ENCODE assay signal across 11 mouse cellular contexts in genomic region chr3:116892872-116893271, GRCm38 (mm10). TPM values are rescaled to one million over a fixed set of nuclear protein-coding genes. Genes with fewer than 3 reads are reported as not detected.
DNase-seq lines count a peak whose midpoint lies in the region; ATAC-seq lines count a peak whose summit lies in the region.
"Had no signal": no experiment of that assay in that cellular context is flagged by ENCODE, and none has a peak within 500 bp of the region (broad histone marks: within the 10 kb centered on the region; RNA-seq: fewer than 3 reads in every experiment).

No protein-coding gene starts in this region.

- H3K9ac ChIP-seq in midbrain, embryonic 12.5 days (replicated peaks): no peak overlapping the region
- H3K9ac ChIP-seq in midbrain, embryonic 16.5 days (ENCODE audit: low read depth, low read length): no peak overlapping the region
- no peak overlapping the region for H3K9ac ChIP-seq in intestine, embryonic 14.5 days (ENCODE audit: low read length)
- H3K9ac ChIP-seq: forebrain, embryonic 12.5 days had no signal

- no peaks in the 10 kb centered on the region for H3K9me3 ChIP-seq in midbrain, embryonic 12.5 days
- H3K9me3 ChIP-seq in midbrain, embryonic 16.5 days (replicated peaks; ENCODE audit: control insufficient read depth, low read length, poor library complexity, severe bottlenecking): no peaks in the 10 kb centered on the region
- no peaks in the 10 kb centered on the region for H3K9me3 ChIP-seq in intestine, embryonic 14.5 days (ENCODE audit: control insufficient read depth, low read length)
- H3K9me3 ChIP-seq: forebrain, embryonic 12.5 days had no signal

- 0 out of 2 replicates have a peak, but pooled peaks have one; percentile 31 for ATAC-seq in midbrain, embryonic 12.5 days (ENCODE audit: low FRiP score, low read depth)
- ATAC-seq in midbrain, embryonic 16.5 days: no peak
- ATAC-seq in intestine, embryonic 14.5 days (replicated peaks; ENCODE audit: low FRiP score, low TSS enrichment, low read depth): 0 out of 2 replicates have a peak, but pooled peaks have one; percentile 19

- H3K4me3 ChIP-seq in midbrain, embryonic 12.5 days: no peak overlapping the region
- H3K4me3 ChIP-seq in midbrain, embryonic 16.5 days (ENCODE audit: low read depth, low read length): no peak overlapping the region
- H3K4me3 ChIP-seq in intestine, embryonic 14.5 days (ENCODE audit: low read depth, low read length): no peak overlapping the region
- H3K4me3 ChIP-seq: forebrain, embryonic 12.5 days had no signal

- no peaks in the 10 kb centered on the region for H3K36me3 ChIP-seq in midbrain, embryonic 12.5 days
- H3K36me3 ChIP-seq in midbrain, embryonic 16.5 days (ENCODE audit: control insufficient read depth, insufficient read depth, low read length): no peaks in the 10 kb centered on the region
- H3K36me3 ChIP-seq in intestine, embryonic 14.5 days (ENCODE audit: control insufficient read depth, insufficient read depth, low read length): no peaks in the 10 kb centered on the region
- H3K36me3 ChIP-seq: forebrain, embryonic 12.5 days had no signal

- WGBS in midbrain, embryonic 12.5 days: 89% methylated on average over 9 of the region's 9 CpGs
- 88% methylated on average over 9 of the region's 9 CpGs for WGBS in midbrain, embryonic 16.5 days
- WGBS in intestine, embryonic 14.5 days: 74% methylated on average over 9 of the region's 9 CpGs

- H3K27me3 ChIP-seq in midbrain, embryonic 12.5 days: no peaks in the 10 kb centered on the region
- no peaks in the 10 kb centered on the region for H3K27me3 ChIP-seq in midbrain, embryonic 16.5 days (ENCODE audit: control insufficient read depth, insufficient read depth, low read depth, low read length)
- H3K27me3 ChIP-seq in intestine, embryonic 14.5 days (replicated peaks; ENCODE audit: control insufficient read depth, insufficient read depth, low read length): no peaks in the 10 kb centered on the region
- H3K27me3 ChIP-seq: forebrain, embryonic 12.5 days had no signal

- peak; percentile 46 for DNase-seq in intestine, embryonic 14.5 days (ENCODE audit: low spot score)
- peak; percentile 43 for DNase-seq in liver
- peak; percentile 86 for DNase-seq in yolk sac, embryonic 10.5 days (ENCODE audit: low spot score)
- DNase-seq in spleen, postnatal 14 days (ENCODE audit: low spot score in 2 of 2): no peak
- DNase-seq in left cerebral cortex, adult 18-20 months (ENCODE audit: low spot score in 2 of 2): no peak
- no peak for DNase-seq in adipocyte (ENCODE audit: low spot score)
- DNase-seq: heart, adult 18-20 months; midbrain, embryonic 14.5 days had no signal

- peaks cover 11% of the 10 kb centered on the region; the same call in 1 of the 2 replicates for H3K4me1 ChIP-seq in midbrain, embryonic 12.5 days
- peaks cover 4% of the 10 kb centered on the region; the same call in 1 of the 2 replicates for H3K4me1 ChIP-seq in midbrain, embryonic 16.5 days (ENCODE audit: control insufficient read depth, insufficient read depth, low read length)
- no peaks in the 10 kb centered on the region for H3K4me1 ChIP-seq in intestine, embryonic 14.5 days (replicated peaks; ENCODE audit: control insufficient read depth, insufficient read depth, low read length)

- H3K4me2 ChIP-seq in midbrain, embryonic 12.5 days (replicated peaks): no peak overlapping the region
- H3K4me2 ChIP-seq in midbrain, embryonic 16.5 days (ENCODE audit: low read length): no peak overlapping the region
- H3K4me2 ChIP-seq in intestine, embryonic 14.5 days (ENCODE audit: low read length): no peak overlapping the region
- H3K4me2 ChIP-seq: forebrain, embryonic 12.5 days had no signal

- H3K27ac ChIP-seq in midbrain, embryonic 12.5 days (replicated peaks): no peak overlapping the region
- no peak overlapping the region for H3K27ac ChIP-seq in midbrain, embryonic 16.5 days (ENCODE audit: low read length)
- H3K27ac ChIP-seq in intestine, embryonic 14.5 days (ENCODE audit: low read depth): no peak overlapping the region
- H3K27ac ChIP-seq: forebrain, embryonic 12.5 days had no signal

RNA-seq across cellular contexts. Expression of gene Frrs1, which starts 33.6 kb away (rescaled TPM):
- 3.9 and 5.7 TPM in 2 replicates for polyA plus RNA-seq in midbrain, embryonic 12.5 days (2016; fragmentation: Nextera tagmentation; extraction: Ambion mirVana)
- polyA plus RNA-seq in midbrain, embryonic 16.5 days (2015; fragmentation: Nextera tagmentation; extraction: Ambion mirVana): 6.9 and 7.6 TPM in 2 replicates
- 35.1 and 36.7 TPM in 2 replicates for polyA plus RNA-seq in intestine, embryonic 14.5 days (2014; fragmentation: Nextera tagmentation; extraction: Ambion mirVana)
- total RNA-seq in left cerebral cortex, adult 18-20 months (2021): under 1 TPM; 0.26 to 0.77 TPM

Comparison
In these comparisons a context has a peak if more than half of its experiments do, and no peak if none do; other contexts are left out.
1. DNase-seq: peak in intestine, embryonic 14.5 days (single experiment), liver (single experiment) and yolk sac, embryonic 10.5 days (single experiment); none in spleen, postnatal 14 days (0 of 2), left cerebral cortex, adult 18-20 months (0 of 2) and adipocyte (single experiment).